Mouse (Mus musculus) natural killer cell, adult 2 months (primary cell): ENCODE measurements around the gene Zfp292.

Experiments used
- DNase-seq, 2 experiments: peaks; one replicate each; pipeline ENCODE4 v3.0.0; 2022; ENCODE audit warnings: low spot score in 2 of 2

Zfp292 gene

GRCm38 (mm10) chr4:34882291-34882769, 430 bp downstream of the Zfp292 start:
- DNase-seq = peak; percentile 12 to 47

GRCm38 (mm10) chr4:34881851-34882250, 909 bp downstream of the Zfp292 start:
- DNase-seq = no peak

- no peak for DNase-seq
These were observed 1.7 kb downstream of the Zfp292 start for GRCm38 (mm10) chr4:34880921-34881650.

GRCm38 (mm10) chr4:34874234-34874633, 8.5 kb downstream of the Zfp292 start:
- DNase-seq = no peak

- DNase-seq = no peak
These were observed 9.8 kb downstream of the Zfp292 start for GRCm38 (mm10) chr4:34872896-34873495.

- DNase-seq = no peak
These were observed 12.9 kb downstream of the Zfp292 start for GRCm38 (mm10) chr4:34869813-34870212.

GRCm38 (mm10) chr4:34861438-34861837, 21.3 kb downstream of the Zfp292 start:
- no peak for DNase-seq

- DNase-seq = no peak
These were observed 23.3 kb downstream of the Zfp292 start for GRCm38 (mm10) chr4:34859416-34859815.

GRCm38 (mm10) chr4:34858903-34859302, 23.9 kb downstream of the Zfp292 start:
- DNase-seq = no peak

GRCm38 (mm10) chr4:34855966-34856365, 26.8 kb downstream of the Zfp292 start:
- no peak for DNase-seq

GRCm38 (mm10) chr4:34852051-34852450, 30.7 kb downstream of the Zfp292 start:
- no peak for DNase-seq

GRCm38 (mm10) chr4:34850156-34850555, 32.6 kb downstream of the Zfp292 start:
- no peak for DNase-seq

GRCm38 (mm10) chr4:34847679-34848309, 35.0 kb downstream of the Zfp292 start:
- DNase-seq = no peak

GRCm38 (mm10) chr4:34843839-34844238, 38.9 kb downstream of the Zfp292 start:
- no peak for DNase-seq

- DNase-seq = no peak
These were observed 39.9 kb downstream of the Zfp292 start for GRCm38 (mm10) chr4:34842826-34843225.

GRCm38 (mm10) chr4:34831496-34831895, 51.3 kb downstream of the Zfp292 start:
- no peak for DNase-seq

- no peak for DNase-seq
These were observed 53.3 kb downstream of the Zfp292 start for GRCm38 (mm10) chr4:34829456-34829855.

- no peak for DNase-seq
These were observed 58.9 kb downstream of the Zfp292 start for GRCm38 (mm10) chr4:34823901-34824300.

- no peak for DNase-seq
These were observed 62.9 kb downstream of the Zfp292 start for GRCm38 (mm10) chr4:34819904-34820303.

- DNase-seq = no peak
These were observed 81.4 kb downstream of the Zfp292 start for GRCm38 (mm10) chr4:34801166-34802034.

GRCm38 (mm10) chr4:34798005-34798404, 84.8 kb downstream of the Zfp292 start:
- no peak for DNase-seq
